Mouse (Mus musculus) midbrain, embryonic 12.5 days (tissue): Measurements from ENCODE around the gene Fcna. TPM values are rescaled to one million over a fixed set of nuclear protein-coding genes. Genes with fewer than 3 reads are reported as not detected.

ENCODE experiments used
- ATAC-seq: fragments of 200-750 bp; cut with Nextera tagmentation; 2 replicates; pipeline ENCODE4 v1.8.0; 2017; ENCODE audit warnings: low read depth, moderate TSS enrichment, moderate library complexity; ENCODE audit not compliant: low FRiP score
- H3K27ac ChIP-seq: fragments of 300-500 bp; sonication (generic); replicated peaks from 2 replicates; pipeline ENCODE4 v1.5.1; 2016; ENCODE audit warnings: mild to moderate bottlenecking
- H3K27me3 ChIP-seq: fragments of 300-500 bp; sonication (generic); 2 replicates; pipeline ENCODE4 v1.6.1; 2016; ENCODE audit warnings: mild to moderate bottlenecking
- H3K36me3 ChIP-seq: fragments of 300-500 bp; sonication (generic); 2 replicates; pipeline ENCODE4 v1.6.1; 2016
- H3K4me1 ChIP-seq: fragments of 300-500 bp; sonication (generic); 2 replicates; pipeline ENCODE4 v1.6.1; 2016
- H3K4me2 ChIP-seq: fragments of 300-500 bp; sonication (generic); replicated peaks from 2 replicates; pipeline ENCODE4 v1.6.1; 2016; ENCODE audit warnings: mild to moderate bottlenecking, moderate library complexity
- H3K4me3 ChIP-seq: fragments of 300-500 bp; sonication (generic); 2 replicates; pipeline ENCODE4 v1.5.1; 2016; ENCODE audit warnings: mild to moderate bottlenecking
- H3K9ac ChIP-seq: fragments of 300-500 bp; sonication (generic); replicated peaks from 2 replicates; pipeline ENCODE4 v1.6.1; 2016; ENCODE audit warnings: mild to moderate bottlenecking, moderate library complexity
- H3K9me3 ChIP-seq: fragments of 300-500 bp; sonication (generic); 2 replicates; pipeline ENCODE4 v1.6.1; 2016; ENCODE audit warnings: mild to moderate bottlenecking
- WGBS: fragments of 180-500 bp; shearing (Covaris S2); methylation state at CpG from one replicate; pipeline ENCODE4 v1.1.7; 2016; 5-methylcytosine and 5-hydroxymethylcytosine counted together
- polyA plus RNA-seq: library from polyadenylated mRNA; unstranded; fragments of >200 nt; fragmentation: Nextera tagmentation; extraction: Ambion mirVana; gene quantifications from 2 replicates; pipeline ENCODE4 v1.2.1, GENCODE M21; 2016

The Fcna gene
- polyA plus RNA-seq, result 1.6 and 2.2 TPM in 2 replicates

DNA sequence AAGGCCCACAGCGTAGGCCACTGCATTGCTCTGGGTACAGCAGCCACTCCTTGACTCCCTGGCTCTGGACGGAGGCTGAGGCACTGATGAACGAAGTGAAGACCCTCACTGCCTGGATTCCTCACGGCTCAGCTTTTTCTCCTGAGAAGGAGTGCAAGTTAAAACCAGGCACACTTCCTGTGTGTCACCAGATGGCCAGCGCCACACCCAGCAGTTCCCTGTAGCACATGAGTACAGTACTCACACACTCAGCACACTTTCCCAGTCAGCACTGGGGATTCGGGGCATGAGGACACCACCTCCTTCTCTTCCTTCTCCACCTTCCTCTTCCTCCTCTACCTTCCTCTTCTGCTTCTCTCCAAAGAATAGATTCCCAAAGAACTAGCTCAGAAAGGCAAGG, at the start of gene Fcna:
Gene Fcna, minus strand, starts transcription at position 220 of the 400 bp plus-strand sequence.
- no peaks in the 10 kb centered on the region for H3K4me1 ChIP-seq
- WGBS, result 80% methylated on average over 6 of the region's 6 CpGs
- no peak within 1 kb of the TSS for H3K9ac ChIP-seq
- no peak within 1 kb of the TSS for H3K4me2 ChIP-seq
- peaks cover 8% of the 10 kb centered on the region; the same call in 1 of the 2 replicates for H3K27me3 ChIP-seq
- no peak within 1 kb of the TSS for H3K27ac ChIP-seq
- no peak for ATAC-seq
- no peak within 1 kb of the TSS for H3K4me3 ChIP-seq
- H3K36me3 ChIP-seq, result no peaks in the 10 kb centered on the region
- H3K9me3 ChIP-seq, result no peaks in the 10 kb centered on the region

- Histone ChIP-seq H3K27ac (no peak within 1 kb of the TSS), H3K4me2 (no peak within 1 kb of the TSS), H3K4me1 (no peaks in the 10 kb centered on the region), H3K9ac (no peak within 1 kb of the TSS), H3K27me3 (no peaks in the 10 kb centered on the region), H3K9me3 (no peaks in the 10 kb centered on the region), H3K36me3 (no peaks in the 10 kb centered on the region), H3K4me3 (no peak within 1 kb of the TSS)
- 89% methylated on average over 3 of the region's 3 CpGs for WGBS
- no peak for ATAC-seq
Observed at GRCm38 (mm10) chr2:25676486-25676885, 48.7 kb upstream of the Fcna start, which contains the start of gene Lcn6. Lcn6 (plus strand) TSS chr2:25676786.

GRCm38 (mm10) chr2:25666516-25666915, 38.7 kb upstream of the Fcna start:
- no peak overlapping the region for H3K4me3 ChIP-seq
- H3K9ac ChIP-seq, result no peak overlapping the region
- 68% methylated on average over 1 of the region's 1 CpGs for WGBS
- H3K4me1 ChIP-seq, result no peaks in the 10 kb centered on the region
- H3K36me3 ChIP-seq, result no peaks in the 10 kb centered on the region
- H3K27me3 ChIP-seq, result no peaks in the 10 kb centered on the region
- H3K4me2 ChIP-seq, result no peak overlapping the region
- H3K9me3 ChIP-seq, result no peaks in the 10 kb centered on the region
- no peak for ATAC-seq
- no peak overlapping the region for H3K27ac ChIP-seq

- no peak overlapping the region for H3K27ac ChIP-seq
- no peaks in the 10 kb centered on the region for H3K4me1 ChIP-seq
- H3K9ac ChIP-seq, result no peak overlapping the region
- no peaks in the 10 kb centered on the region for H3K36me3 ChIP-seq
- no peaks in the 10 kb centered on the region for H3K9me3 ChIP-seq
- no peaks in the 10 kb centered on the region for H3K27me3 ChIP-seq
- WGBS, result 90% methylated on average over 5 of the region's 5 CpGs
- no peak for ATAC-seq
- H3K4me2 ChIP-seq, result no peak overlapping the region
- H3K4me3 ChIP-seq, result no peak overlapping the region
Observed at GRCm38 (mm10) chr2:25664125-25664524, 36.3 kb upstream of the Fcna start.

GRCm38 (mm10) chr2:25663511-25663910, 35.7 kb upstream of the Fcna start:
- no peaks in the 10 kb centered on the region for H3K4me1 ChIP-seq
- no peak overlapping the region for H3K9ac ChIP-seq
- H3K27me3 ChIP-seq, result no peaks in the 10 kb centered on the region
- no peak overlapping the region for H3K4me2 ChIP-seq
- H3K27ac ChIP-seq, result no peak overlapping the region
- no peaks in the 10 kb centered on the region for H3K9me3 ChIP-seq
- 74% methylated on average over 1 of the region's 1 CpGs for WGBS
- H3K4me3 ChIP-seq, result no peak overlapping the region
- H3K36me3 ChIP-seq, result no peaks in the 10 kb centered on the region
- no peak for ATAC-seq

DNA sequence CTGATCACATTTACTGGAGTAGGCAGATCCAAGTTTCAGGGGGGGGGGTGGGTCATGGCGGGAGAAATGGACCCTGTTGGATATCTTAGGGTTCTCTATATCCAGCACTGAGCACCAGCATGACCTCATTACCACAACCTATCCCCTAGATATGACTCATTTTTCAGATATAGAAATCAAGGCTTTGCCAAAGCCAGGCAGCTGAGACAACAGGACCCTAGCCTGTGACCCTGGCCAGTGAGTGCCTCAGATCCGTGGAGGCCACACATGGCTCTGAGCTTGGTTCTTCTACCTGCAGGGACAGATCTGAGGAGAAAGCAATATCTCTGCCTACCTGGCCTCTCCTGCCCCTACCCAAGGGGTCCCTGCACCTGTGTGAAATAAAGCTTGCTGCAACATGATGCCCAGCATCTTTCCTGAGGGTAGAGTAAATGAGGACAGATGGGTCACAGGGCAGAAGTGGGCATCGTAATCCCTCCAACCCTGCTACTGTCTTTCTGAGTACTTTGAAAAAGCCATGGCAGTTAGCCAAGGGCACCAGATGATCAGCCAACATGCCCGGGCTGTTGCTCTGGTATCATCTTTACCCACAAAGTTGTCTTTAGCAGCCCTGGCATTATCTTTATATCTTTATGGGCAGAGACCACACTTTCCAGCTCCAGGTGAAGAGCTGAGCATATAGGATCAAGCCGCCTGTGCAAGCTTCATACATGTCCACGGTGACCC, 33.6 kb upstream of the Fcna start:
- no peak for ATAC-seq
- no peaks in the 10 kb centered on the region for H3K27me3 ChIP-seq
- 80% methylated on average over 6 of the region's 6 CpGs for WGBS

DNA sequence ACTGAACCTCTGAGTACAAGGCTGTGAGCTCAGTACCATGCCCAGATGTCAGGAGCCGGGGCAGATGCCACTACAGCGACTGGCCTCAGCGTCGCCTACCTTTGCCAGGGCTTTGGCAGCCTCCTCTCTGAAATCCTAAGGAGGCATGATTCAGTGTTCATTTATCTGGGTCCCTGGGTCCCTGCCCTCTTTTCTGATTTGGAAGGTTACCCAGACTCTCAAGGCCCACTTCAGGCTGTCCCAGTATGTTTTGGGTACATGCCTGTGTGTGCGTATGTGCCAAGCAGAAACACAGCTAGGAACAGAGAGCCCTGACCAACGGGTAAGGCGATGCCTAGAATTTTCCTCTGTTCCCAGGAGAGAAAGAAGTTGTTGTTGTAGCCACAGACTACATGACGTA, 32.4 kb upstream of the Fcna start:
- Histone ChIP-seq H3K9ac (no peak overlapping the region), H3K4me2 (no peak overlapping the region), H3K36me3 (no peaks in the 10 kb centered on the region), H3K27me3 (no peaks in the 10 kb centered on the region; the same call in 1 of the 2 replicates), H3K4me3 (no peak overlapping the region), H3K9me3 (no peaks in the 10 kb centered on the region), H3K4me1 (no peaks in the 10 kb centered on the region), H3K27ac (no peak overlapping the region)
- 93% methylated on average over 8 of the region's 8 CpGs for WGBS
- ATAC-seq, result no peak

More for the DNA sequence above, 33.6 kb upstream of the Fcna start:
- Histone ChIP-seq H3K4me1 (no peaks in the 10 kb centered on the region), H3K4me2 (no peak overlapping the region), H3K4me3 (no peak overlapping the region), H3K36me3 (no peaks in the 10 kb centered on the region), H3K9me3 (no peaks in the 10 kb centered on the region), H3K27ac (no peak overlapping the region), H3K9ac (no peak overlapping the region)

DNA sequence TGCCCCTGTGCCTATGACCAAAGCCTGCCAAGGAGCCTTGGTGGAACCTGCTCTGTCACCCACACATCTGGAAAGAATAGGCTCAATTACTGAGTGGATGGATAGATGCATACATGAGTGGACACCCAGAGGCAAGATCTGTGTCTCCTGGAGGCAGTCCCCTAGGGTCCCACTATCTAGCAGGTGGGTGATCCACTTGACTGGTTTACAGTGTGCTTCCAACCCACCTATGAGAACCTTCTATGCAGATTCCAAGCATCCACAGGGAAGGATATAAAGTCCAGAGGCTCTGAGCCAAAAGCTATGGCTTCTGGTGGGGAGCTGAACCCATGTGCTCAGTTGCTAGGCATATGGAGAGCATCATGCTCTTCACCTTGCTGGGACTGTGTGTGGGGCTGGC, 29.8 kb upstream of the Fcna start, which contains the start of gene Lcn5:
Gene Lcn5, plus strand, starts transcription at position 301 of the 400 bp plus-strand sequence.
- H3K36me3 ChIP-seq, result no peaks in the 10 kb centered on the region
- H3K4me3 ChIP-seq, result no peak within 1 kb of the TSS
- no peaks in the 10 kb centered on the region for H3K4me1 ChIP-seq
- no peak within 1 kb of the TSS for H3K4me2 ChIP-seq
- H3K27ac ChIP-seq, result no peak within 1 kb of the TSS
- H3K9me3 ChIP-seq, result no peaks in the 10 kb centered on the region
- no peak within 1 kb of the TSS for H3K9ac ChIP-seq
- H3K27me3 ChIP-seq, result no peaks in the 10 kb centered on the region; the same call in none of the 2 replicates
- ATAC-seq, result no peak

GRCm38 (mm10) chr2:25657246-25657645, 29.4 kb upstream of the Fcna start:
- H3K4me3 ChIP-seq, result no peak overlapping the region
- WGBS, result 89% methylated on average over 4 of the region's 4 CpGs

GRCm38 (mm10) chr2:25656691-25657090, 28.9 kb upstream of the Fcna start:
- Histone ChIP-seq H3K4me3 (no peak overlapping the region), H3K36me3 (no peaks in the 10 kb centered on the region), H3K9me3 (no peaks in the 10 kb centered on the region), H3K4me1 (no peaks in the 10 kb centered on the region), H3K27ac (no peak overlapping the region), H3K4me2 (no peak overlapping the region), H3K9ac (no peak overlapping the region), H3K27me3 (no peaks in the 10 kb centered on the region; the same call in none of the 2 replicates)
- ATAC-seq, result no peak
- WGBS, result 81% methylated on average over 4 of the region's 4 CpGs

More at GRCm38 (mm10) chr2:25657246-25657645, 29.4 kb upstream of the Fcna start:
- Histone ChIP-seq H3K36me3 (no peaks in the 10 kb centered on the region), H3K27ac (no peak overlapping the region), H3K9me3 (no peaks in the 10 kb centered on the region), H3K4me1 (no peaks in the 10 kb centered on the region), H3K27me3 (no peaks in the 10 kb centered on the region; the same call in none of the 2 replicates), H3K4me2 (no peak overlapping the region), H3K9ac (no peak overlapping the region)
- no peak for ATAC-seq

DNA sequence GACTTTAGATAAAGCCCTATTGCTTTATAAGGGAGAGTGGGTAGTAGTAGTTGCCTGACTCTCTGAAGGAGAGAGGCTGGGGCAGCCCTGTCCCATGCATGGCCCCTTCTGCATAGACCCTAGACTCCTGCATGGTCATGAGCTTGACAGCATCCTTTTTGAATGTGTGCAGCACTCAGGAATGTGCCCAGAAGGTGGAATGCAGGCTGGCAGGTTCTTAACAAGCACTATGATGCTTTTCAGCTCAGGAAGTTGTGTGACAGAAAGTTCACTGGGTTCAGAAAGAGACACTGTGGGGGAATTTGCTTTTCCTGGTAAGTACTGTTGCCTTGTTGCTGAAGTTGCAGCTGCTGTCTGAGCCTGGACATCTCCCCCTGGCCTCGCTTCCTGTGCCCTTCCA, 26.7 kb upstream of the Fcna start:
- no peak overlapping the region for H3K4me3 ChIP-seq
- 75% methylated on average over 1 of the region's 1 CpGs for WGBS
- no peaks in the 10 kb centered on the region for H3K9me3 ChIP-seq
- no peak overlapping the region for H3K4me2 ChIP-seq
- H3K4me1 ChIP-seq, result no peaks in the 10 kb centered on the region
- H3K27ac ChIP-seq, result no peak overlapping the region
- no peaks in the 10 kb centered on the region for H3K36me3 ChIP-seq
- no peak overlapping the region for H3K9ac ChIP-seq
- H3K27me3 ChIP-seq, result no peaks in the 10 kb centered on the region; the same call in none of the 2 replicates
- no peak for ATAC-seq

DNA sequence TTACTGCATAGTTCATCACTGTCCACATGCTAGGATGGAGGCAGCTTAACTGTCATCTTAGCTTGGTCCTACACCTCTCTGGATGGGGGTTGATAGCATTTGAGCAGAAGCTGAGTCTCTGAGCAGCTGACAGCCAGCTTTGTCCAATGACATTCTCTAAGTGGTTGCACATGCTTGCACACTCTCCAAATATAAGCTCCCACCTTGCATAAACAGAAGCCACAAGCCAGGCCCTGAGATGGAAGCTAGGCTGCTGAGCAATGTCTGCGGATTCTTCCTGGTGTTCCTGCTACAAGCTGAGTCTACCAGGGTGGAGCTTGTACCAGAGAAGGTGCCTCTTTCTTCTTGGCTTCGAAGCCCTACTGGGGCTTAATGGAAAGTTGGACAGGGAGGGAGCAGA, 25.1 kb upstream of the Fcna start, which contains the start of gene Lcn8:
Gene Lcn8, plus strand, starts transcription at position 219 of the 400 bp plus-strand sequence.
- 77% methylated on average over 2 of the region's 2 CpGs for WGBS
- Histone ChIP-seq H3K4me1 (no peaks in the 10 kb centered on the region), H3K36me3 (no peaks in the 10 kb centered on the region), H3K4me3 (no peak within 1 kb of the TSS), H3K27me3 (no peaks in the 10 kb centered on the region; the same call in none of the 2 replicates), H3K4me2 (no peak within 1 kb of the TSS), H3K27ac (no peak within 1 kb of the TSS), H3K9ac (no peak within 1 kb of the TSS), H3K9me3 (no peaks in the 10 kb centered on the region)
- no peak for ATAC-seq
